Mouse (Mus musculus) lung, postnatal 0 days (tissue): ENCODE results near the gene Josd2.

Experiments
- CTCF ChIP-seq: IDR thresholded peaks from 2 replicates; pipeline ENCODE4 v1.5.1; 2016; ENCODE audit warnings: antibody characterized with exemption, mild to moderate bottlenecking
- EP300 ChIP-seq: IDR thresholded peaks from 2 replicates; pipeline ENCODE4 v1.6.1; 2016; ENCODE audit warnings: antibody characterized with exemption, mild to moderate bottlenecking, control low read depth

DNA sequence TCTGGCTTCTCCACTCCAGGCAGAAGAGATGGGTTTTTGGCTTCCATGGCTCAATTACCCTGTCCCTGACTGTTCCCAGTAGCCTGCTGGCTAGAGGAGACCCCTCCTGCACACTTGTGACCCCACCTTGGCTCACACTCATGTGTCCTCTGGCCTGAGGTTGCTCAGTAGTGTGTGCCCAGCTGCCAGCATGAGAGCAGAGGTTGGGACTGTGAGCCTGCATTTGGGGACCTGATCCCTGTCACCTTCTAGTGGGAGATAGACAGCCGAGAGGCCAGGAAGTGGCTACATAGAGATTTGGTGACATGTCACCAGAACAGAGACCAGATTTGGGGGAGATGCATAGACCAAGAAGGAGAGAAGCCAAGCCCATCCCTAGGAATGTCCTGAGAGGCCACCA lies 30.6 kb upstream of the Josd2 start:
- TF ChIP-seq CTCF: no peak
- no peak for TF ChIP-seq EP300
